Mouse (Mus musculus): ENCODE data around the gene 4930505A04Rik. TPM values are rescaled to one million over a fixed set of nuclear protein-coding genes. Genes with fewer than 3 reads are reported as not detected.
"Not testable (repeated sequence)": the region's sequence is repeated elsewhere in the genome, so short reads cannot be mapped to it uniquely, and the experiment has no call there.

The 4930505A04Rik gene
- polyA plus RNA-seq, 1 experiment from 2014 or later, result not detected

DNA sequence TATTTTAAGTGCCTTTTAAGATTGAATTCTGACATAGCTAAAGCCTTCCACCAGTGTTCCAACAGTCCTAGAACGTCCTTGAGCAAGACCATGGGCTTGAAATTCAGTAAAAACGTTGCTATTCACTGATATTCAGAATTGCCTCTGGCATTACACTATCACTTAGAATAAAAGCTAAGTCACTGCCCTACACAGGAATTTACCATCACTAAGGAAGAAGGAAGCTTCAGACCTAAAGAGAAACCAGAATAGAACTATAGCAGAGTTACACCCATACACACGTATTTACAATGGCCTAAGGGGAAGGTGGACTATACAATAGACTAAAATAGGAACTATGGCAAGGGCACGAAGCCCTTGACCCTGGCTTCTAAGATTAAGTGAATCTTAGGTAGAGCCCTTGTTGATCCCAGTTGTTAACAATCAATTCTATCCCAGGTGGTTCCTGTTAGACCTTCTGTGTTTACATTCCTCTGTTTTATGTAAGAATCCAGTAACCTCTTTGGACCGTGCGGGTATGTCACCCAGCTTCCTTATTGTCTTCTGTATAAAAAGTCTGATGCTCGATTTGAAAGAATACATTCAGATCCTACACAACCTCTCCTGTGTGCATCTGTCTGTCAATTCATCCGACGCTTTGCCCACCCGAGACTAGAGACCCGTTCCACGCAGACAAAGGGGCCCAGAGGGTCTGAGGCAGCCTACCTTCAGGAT is 27.3 kb downstream of the 4930505A04Rik start:
- not testable (repeated sequence) for H3K27ac ChIP-seq; H3K4me1 ChIP-seq; H3K9ac ChIP-seq; H3K4me2 ChIP-seq; H3K27me3 ChIP-seq; H3K36me3 ChIP-seq (ENCODE audit: poor library complexity, severe bottlenecking); H3K9me3 ChIP-seq (replicated peaks); H3K4me3 ChIP-seq; ATAC-seq
- 89% methylated on average over 12 of the region's 12 CpGs for WGBS

DNA sequence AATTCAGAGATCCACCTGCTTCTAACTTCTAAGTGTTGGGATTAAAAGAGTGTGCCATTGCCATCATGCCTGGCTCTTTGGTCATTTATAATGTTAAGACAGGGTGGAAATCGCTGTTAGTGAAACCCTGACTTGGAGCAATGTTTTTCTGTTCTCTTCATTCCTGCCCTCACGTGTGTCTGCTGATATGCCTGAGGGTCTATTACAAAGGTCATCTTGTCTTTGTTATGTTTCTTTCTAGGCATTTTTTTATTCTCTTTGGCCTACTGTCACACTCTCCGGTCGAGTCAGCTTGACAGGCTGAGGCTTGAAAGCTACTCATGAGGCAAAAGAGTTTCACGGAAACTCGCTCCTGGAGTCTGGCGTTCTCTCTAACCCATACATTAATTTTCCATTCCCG is 27.9 kb downstream of the 4930505A04Rik start:
- Histone ChIP-seq H3K9me3 (replicated peaks) (no peaks in the 10 kb centered on the region), H3K9ac (no peak overlapping the region), H3K27ac (no peak overlapping the region), H3K27me3 (no peaks in the 10 kb centered on the region), H3K4me1 (no peaks in the 10 kb centered on the region), H3K4me2 (no peak overlapping the region), H3K4me3 (no peak overlapping the region), H3K36me3 (ENCODE audit: poor library complexity, severe bottlenecking) (no peaks in the 10 kb centered on the region)
- WGBS, result 88% methylated on average over 8 of the region's 8 CpGs
- no peak for ATAC-seq

DNA sequence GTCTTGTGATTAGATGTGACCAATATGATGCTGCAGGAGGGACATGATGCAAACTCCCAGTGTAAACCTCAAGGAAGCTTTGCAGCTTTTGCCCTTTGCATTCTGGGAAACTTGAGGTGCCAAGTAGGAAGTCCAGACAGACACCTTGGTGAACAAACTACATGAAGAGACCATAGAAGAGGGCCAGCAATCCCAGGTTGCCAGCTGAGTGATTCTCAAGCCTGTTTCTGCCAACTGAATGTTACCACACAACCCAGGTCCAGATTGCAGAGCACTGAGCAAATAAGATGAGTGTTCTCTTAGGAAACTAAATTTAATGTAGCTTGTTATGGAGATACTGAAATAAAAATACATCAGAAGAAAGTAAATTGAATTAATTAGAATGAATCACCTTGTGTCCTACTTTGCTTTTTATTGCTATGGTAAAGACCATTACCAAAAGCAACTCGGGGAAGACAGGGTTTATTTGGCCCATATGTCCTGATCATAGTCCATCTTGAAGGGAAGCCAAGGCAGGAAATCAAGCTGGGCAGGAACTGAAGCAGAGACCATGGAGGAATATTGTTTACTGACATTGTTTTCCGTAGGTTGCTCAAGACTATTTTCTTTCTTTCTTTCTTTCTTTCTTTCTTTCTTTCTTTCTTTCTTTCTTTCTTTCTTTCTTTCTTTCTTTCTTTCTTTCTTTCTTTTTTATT is 38.2 kb downstream of the 4930505A04Rik start:
- Histone ChIP-seq H3K4me3 (no peak overlapping the region), H3K36me3 (ENCODE audit: poor library complexity, severe bottlenecking) (no peaks in the 10 kb centered on the region), H3K4me2 (no peak overlapping the region), H3K9me3 (replicated peaks) (no peaks in the 10 kb centered on the region), H3K4me1 (no peaks in the 10 kb centered on the region), H3K27ac (no peak overlapping the region), H3K27me3 (no peaks in the 10 kb centered on the region), H3K9ac (no peak overlapping the region)
- 90% methylated on average over 2 of the region's 2 CpGs for WGBS
- ATAC-seq, result no peak

DNA sequence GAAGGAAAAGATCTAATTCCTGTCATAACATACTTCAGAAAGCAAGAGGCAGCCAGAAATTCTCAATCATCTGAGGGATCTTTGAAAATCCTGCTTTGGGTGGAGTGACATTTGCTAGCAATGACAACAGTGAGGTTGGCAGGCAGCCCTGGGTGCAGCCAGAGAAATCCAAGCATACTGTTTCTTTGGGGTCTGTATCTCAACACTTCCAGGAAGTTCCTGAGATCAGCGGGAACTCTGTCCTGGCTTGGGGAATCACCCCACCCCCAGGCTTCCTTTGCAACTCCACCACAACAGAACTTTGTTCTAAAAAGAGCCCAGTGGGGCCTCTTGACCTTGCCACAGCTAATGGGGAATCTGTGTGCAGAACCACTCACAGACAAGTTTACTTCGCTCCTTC is 66.0 kb downstream of the 4930505A04Rik start:
- H3K27me3 ChIP-seq, result no peaks in the 10 kb centered on the region
- H3K4me1 ChIP-seq, result no peaks in the 10 kb centered on the region
- no peak overlapping the region for H3K27ac ChIP-seq
- no peak overlapping the region for H3K9ac ChIP-seq
- no peaks in the 10 kb centered on the region for H3K9me3 ChIP-seq (replicated peaks)
- 58% methylated on average over 2 of the region's 2 CpGs for WGBS
- no peak overlapping the region for H3K4me2 ChIP-seq
- H3K36me3 ChIP-seq (ENCODE audit: poor library complexity, severe bottlenecking), result no peaks in the 10 kb centered on the region
- H3K4me3 ChIP-seq, result no peak overlapping the region
- no peak for ATAC-seq

- H3K9me3 ChIP-seq (replicated peaks), result no peaks in the 10 kb centered on the region
- H3K4me2 ChIP-seq, result no peak overlapping the region
- H3K36me3 ChIP-seq (ENCODE audit: poor library complexity, severe bottlenecking), result no peaks in the 10 kb centered on the region
- no peak for ATAC-seq
- WGBS, result 82% methylated on average over 4 of the region's 4 CpGs
- H3K27me3 ChIP-seq, result no peaks in the 10 kb centered on the region
- no peak overlapping the region for H3K4me3 ChIP-seq
- H3K4me1 ChIP-seq, result no peaks in the 10 kb centered on the region
- no peak overlapping the region for H3K27ac ChIP-seq
- H3K9ac ChIP-seq, result no peak overlapping the region
Observed at GRCm38 (mm10) chr11:30404619-30405200, 66.9 kb downstream of the 4930505A04Rik start.

DNA sequence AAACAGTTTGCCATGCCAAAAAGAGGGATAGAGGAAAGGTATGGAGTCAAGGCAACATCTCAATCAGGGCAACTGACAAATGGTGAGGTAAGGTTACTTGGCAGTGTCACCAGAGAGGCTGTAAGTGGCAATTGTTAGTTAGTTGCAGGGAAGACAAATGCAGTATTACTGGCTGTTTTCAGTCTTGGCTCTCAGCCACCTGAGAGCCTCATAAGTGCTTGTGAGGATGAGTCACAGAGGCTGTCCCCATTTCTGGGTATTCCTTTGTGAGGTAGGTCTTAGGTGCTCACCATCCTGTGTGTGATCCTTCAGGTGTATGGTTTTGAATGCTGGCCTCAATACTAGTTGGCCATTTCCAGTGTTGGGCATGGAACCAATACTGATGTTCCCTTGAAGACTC is 77.3 kb downstream of the 4930505A04Rik start:
- Histone ChIP-seq H3K27ac (no peak overlapping the region), H3K4me1 (no peaks in the 10 kb centered on the region)

GRCm38 (mm10) chr11:30383076-30383475 is 88.6 kb downstream of the 4930505A04Rik start:
- Histone ChIP-seq H3K9ac (no peak overlapping the region), H3K4me3 (no peak overlapping the region), H3K27me3 (no peaks in the 10 kb centered on the region), H3K4me1 (no peaks in the 10 kb centered on the region), H3K4me2 (no peak overlapping the region), H3K9me3 (replicated peaks) (no peaks in the 10 kb centered on the region), H3K27ac (no peak overlapping the region), H3K36me3 (ENCODE audit: poor library complexity, severe bottlenecking) (no peaks in the 10 kb centered on the region)
- ATAC-seq, result no peak

More for the DNA sequence above, 77.3 kb downstream of the 4930505A04Rik start:
- H3K36me3 ChIP-seq (ENCODE audit: poor library complexity, severe bottlenecking), result no peaks in the 10 kb centered on the region
- no peaks in the 10 kb centered on the region for H3K27me3 ChIP-seq
- ATAC-seq, result no peak
- H3K4me3 ChIP-seq, result no peak overlapping the region
- no peaks in the 10 kb centered on the region for H3K9me3 ChIP-seq (replicated peaks)
- H3K9ac ChIP-seq, result no peak overlapping the region
- H3K4me2 ChIP-seq, result no peak overlapping the region

Other genes with a start within 250 kb of the 4930505A04Rik start
- 85.6 and 94.0 TPM in 2 replicates for gene Sptbn1, start 203.7 kb downstream of the 4930505A04Rik start, polyA plus RNA-seq (2015; fragmentation: Nextera tagmentation; extraction: Ambion mirVana)
- gene Acyp2, start 177.8 kb upstream of the 4930505A04Rik start, polyA plus RNA-seq (2015; fragmentation: Nextera tagmentation; extraction: Ambion mirVana), result 8.3 and 10.1 TPM in 2 replicates

Measured in forebrain, embryonic 13.5 days (tissue).